Mouse (Mus musculus): ENCODE measurements around the gene Dcakd. TPM values are rescaled to one million over a fixed set of nuclear protein-coding genes. Genes with fewer than 3 reads are reported as not detected.

The Dcakd gene
- polyA plus RNA-seq, 1 experiment from 2014 or later, result 225 TPM

GRCm38 (mm10) chr11:103006286-103007000 is 21.7 kb downstream of the Dcakd start:
- WGBS, result 82% methylated on average over 7 of the region's 7 CpGs
- no peak overlapping the region for H3K9ac ChIP-seq (ENCODE audit: low read depth, low read length)
- peaks cover 13% of the 10 kb centered on the region; the same call in 1 of the 2 replicates for H3K36me3 ChIP-seq (ENCODE audit: control insufficient read depth, insufficient read depth, low read length)
- no peak overlapping the region for H3K27ac ChIP-seq (ENCODE audit: low read depth, low read length)
- H3K4me3 ChIP-seq (ENCODE audit: low read length), result no peak overlapping the region
- H3K4me1 ChIP-seq (ENCODE audit: control insufficient read depth, insufficient read depth, low read length), result 0 out of 2 replicates have a peak, but pooled peaks cover 4% of the 10 kb centered on the region
- no peaks in the 10 kb centered on the region for H3K9me3 ChIP-seq (ENCODE audit: control insufficient read depth, low read length)
- H3K4me2 ChIP-seq (replicated peaks; ENCODE audit: low read depth, low read length), result no peak overlapping the region
- ATAC-seq (ENCODE audit: low FRiP score, low TSS enrichment), result no peak
- H3K27me3 ChIP-seq (ENCODE audit: control insufficient read depth, insufficient read depth, low read length), result no peaks in the 10 kb centered on the region

DNA sequence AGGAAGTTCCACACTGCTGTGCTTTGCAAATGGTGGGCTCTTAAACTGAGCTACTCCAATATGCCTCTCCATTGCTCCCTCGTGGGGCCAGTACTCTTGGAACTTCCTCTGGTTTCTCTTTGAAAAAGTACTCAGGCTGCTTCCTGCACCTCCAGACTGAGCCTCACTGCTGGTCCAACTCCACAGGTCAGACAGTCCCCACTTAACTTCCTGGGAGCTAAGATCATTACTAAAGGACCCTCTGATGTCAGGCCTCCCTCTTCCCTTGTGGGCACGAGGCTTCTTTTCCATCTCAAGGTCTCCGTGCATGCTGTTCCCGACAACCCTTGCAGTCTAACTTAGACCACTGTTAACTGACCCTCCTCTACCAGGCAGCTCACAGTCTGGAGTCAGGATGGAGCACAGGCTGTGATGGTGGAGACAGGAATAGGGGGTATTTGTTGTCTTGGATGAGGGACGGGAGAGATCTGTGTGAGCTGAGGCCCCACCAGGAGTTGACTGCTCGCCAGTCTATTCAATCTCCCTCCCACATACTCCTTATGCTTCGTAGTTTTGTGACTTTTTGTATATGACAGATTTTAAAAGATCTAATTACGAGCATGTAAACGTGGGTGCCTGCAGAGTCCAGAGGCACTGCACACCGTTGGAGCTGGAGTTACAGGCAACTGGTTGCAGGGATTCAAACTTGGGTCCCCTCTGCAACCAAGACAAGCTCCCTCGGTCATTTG is 22.7 kb downstream of the Dcakd start:
- Histone ChIP-seq H3K4me1 (ENCODE audit: control insufficient read depth, insufficient read depth, low read length) (0 out of 2 replicates have a peak, but pooled peaks cover 4% of the 10 kb centered on the region), H3K4me3 (ENCODE audit: low read length) (no peak overlapping the region), H3K36me3 (ENCODE audit: control insufficient read depth, insufficient read depth, low read length) (peaks cover 13% of the 10 kb centered on the region; the same call in 1 of the 2 replicates), H3K4me2 (replicated peaks; ENCODE audit: low read depth, low read length) (no peak overlapping the region), H3K9me3 (ENCODE audit: control insufficient read depth, low read length) (no peaks in the 10 kb centered on the region), H3K27ac (ENCODE audit: low read depth, low read length) (no peak overlapping the region), H3K9ac (ENCODE audit: low read depth, low read length) (no peak overlapping the region), H3K27me3 (ENCODE audit: control insufficient read depth, insufficient read depth, low read length) (no peaks in the 10 kb centered on the region)
- ATAC-seq (ENCODE audit: low FRiP score, low TSS enrichment), result no peak
- WGBS, result 80% methylated on average over 11 of the region's 11 CpGs

- H3K9me3 ChIP-seq (ENCODE audit: control insufficient read depth, low read length), result no peaks in the 10 kb centered on the region
- no peaks in the 10 kb centered on the region for H3K27me3 ChIP-seq (ENCODE audit: control insufficient read depth, insufficient read depth, low read length)
- no peak overlapping the region for H3K27ac ChIP-seq (ENCODE audit: low read depth, low read length)
- H3K36me3 ChIP-seq (ENCODE audit: control insufficient read depth, insufficient read depth, low read length), result peaks cover 17% of the 10 kb centered on the region; the same call in 1 of the 2 replicates
- H3K4me1 ChIP-seq (ENCODE audit: control insufficient read depth, insufficient read depth, low read length), result 0 out of 2 replicates have a peak, but pooled peaks cover 4% of the 10 kb centered on the region
- WGBS, result 88% methylated on average over 1 of the region's 1 CpGs
- no peak for ATAC-seq (ENCODE audit: low FRiP score, low TSS enrichment)
- H3K9ac ChIP-seq (ENCODE audit: low read depth, low read length), result no peak overlapping the region
- no peak overlapping the region for H3K4me3 ChIP-seq (ENCODE audit: low read length)
- no peak overlapping the region for H3K4me2 ChIP-seq (replicated peaks; ENCODE audit: low read depth, low read length)
Measured at GRCm38 (mm10) chr11:103004852-103005251, 23.3 kb downstream of the Dcakd start.

GRCm38 (mm10) chr11:103003210-103003609 is 24.9 kb downstream of the Dcakd start:
- Histone ChIP-seq H3K4me2 (replicated peaks; ENCODE audit: low read depth, low read length) (no peak overlapping the region), H3K4me3 (ENCODE audit: low read length) (no peak overlapping the region), H3K4me1 (ENCODE audit: control insufficient read depth, insufficient read depth, low read length) (0 out of 2 replicates have a peak, but pooled peaks cover 4% of the 10 kb centered on the region), H3K27ac (ENCODE audit: low read depth, low read length) (no peak overlapping the region), H3K9ac (ENCODE audit: low read depth, low read length) (no peak overlapping the region), H3K36me3 (ENCODE audit: control insufficient read depth, insufficient read depth, low read length) (peaks cover 27% of the 10 kb centered on the region), H3K9me3 (ENCODE audit: control insufficient read depth, low read length) (no peaks in the 10 kb centered on the region), H3K27me3 (ENCODE audit: control insufficient read depth, insufficient read depth, low read length) (no peaks in the 10 kb centered on the region)
- WGBS, result 49% methylated on average over 5 of the region's 5 CpGs
- ATAC-seq (ENCODE audit: low FRiP score, low TSS enrichment), result no peak

DNA sequence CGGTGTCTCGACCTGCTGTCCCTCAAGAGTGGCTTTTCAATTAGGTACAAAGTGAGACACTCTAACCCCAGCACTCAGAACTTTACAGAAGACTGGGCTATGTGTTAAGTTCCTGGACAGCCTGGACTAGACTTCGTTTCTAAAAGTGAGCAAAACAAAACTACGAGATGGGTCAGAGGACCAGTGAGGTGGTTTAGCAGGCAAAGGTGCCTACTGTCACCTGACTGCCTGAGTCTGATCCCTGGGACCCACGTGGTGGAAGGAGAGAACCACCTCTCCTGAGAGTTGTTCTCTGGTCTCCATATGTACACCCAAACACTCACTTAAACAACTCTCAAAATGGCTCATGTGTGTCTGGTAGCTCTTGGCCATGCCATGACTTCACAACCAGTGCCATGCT is 27.1 kb downstream of the Dcakd start:
- H3K36me3 ChIP-seq (ENCODE audit: control insufficient read depth, insufficient read depth, low read length), result peaks cover 41% of the 10 kb centered on the region
- ATAC-seq (ENCODE audit: low FRiP score, low TSS enrichment), result no peak

GRCm38 (mm10) chr11:103000111-103000510 is 28.0 kb downstream of the Dcakd start:
- peaks cover 51% of the 10 kb centered on the region for H3K36me3 ChIP-seq (ENCODE audit: control insufficient read depth, insufficient read depth, low read length)
- ATAC-seq (ENCODE audit: low FRiP score, low TSS enrichment), result no peak
- no peak overlapping the region for H3K4me3 ChIP-seq (ENCODE audit: low read length)
- no peak overlapping the region for H3K9ac ChIP-seq (ENCODE audit: low read depth, low read length)
- 94% methylated on average over 16 of the region's 16 CpGs for WGBS
- H3K4me2 ChIP-seq (replicated peaks; ENCODE audit: low read depth, low read length), result no peak overlapping the region
- H3K27ac ChIP-seq (ENCODE audit: low read depth, low read length), result no peak overlapping the region
- H3K4me1 ChIP-seq (ENCODE audit: control insufficient read depth, insufficient read depth, low read length), result no peaks in the 10 kb centered on the region
- no peaks in the 10 kb centered on the region for H3K9me3 ChIP-seq (ENCODE audit: control insufficient read depth, low read length)
- H3K27me3 ChIP-seq (ENCODE audit: control insufficient read depth, insufficient read depth, low read length), result no peaks in the 10 kb centered on the region

More for the DNA sequence above, 27.1 kb downstream of the Dcakd start:
- Histone ChIP-seq H3K4me3 (ENCODE audit: low read length) (no peak overlapping the region), H3K4me2 (replicated peaks; ENCODE audit: low read depth, low read length) (no peak overlapping the region), H3K9ac (ENCODE audit: low read depth, low read length) (no peak overlapping the region), H3K27me3 (ENCODE audit: control insufficient read depth, insufficient read depth, low read length) (no peaks in the 10 kb centered on the region), H3K4me1 (ENCODE audit: control insufficient read depth, insufficient read depth, low read length) (no peaks in the 10 kb centered on the region), H3K27ac (ENCODE audit: low read depth, low read length) (no peak overlapping the region), H3K9me3 (ENCODE audit: control insufficient read depth, low read length) (no peaks in the 10 kb centered on the region)
- 90% methylated on average over 5 of the region's 5 CpGs for WGBS

DNA sequence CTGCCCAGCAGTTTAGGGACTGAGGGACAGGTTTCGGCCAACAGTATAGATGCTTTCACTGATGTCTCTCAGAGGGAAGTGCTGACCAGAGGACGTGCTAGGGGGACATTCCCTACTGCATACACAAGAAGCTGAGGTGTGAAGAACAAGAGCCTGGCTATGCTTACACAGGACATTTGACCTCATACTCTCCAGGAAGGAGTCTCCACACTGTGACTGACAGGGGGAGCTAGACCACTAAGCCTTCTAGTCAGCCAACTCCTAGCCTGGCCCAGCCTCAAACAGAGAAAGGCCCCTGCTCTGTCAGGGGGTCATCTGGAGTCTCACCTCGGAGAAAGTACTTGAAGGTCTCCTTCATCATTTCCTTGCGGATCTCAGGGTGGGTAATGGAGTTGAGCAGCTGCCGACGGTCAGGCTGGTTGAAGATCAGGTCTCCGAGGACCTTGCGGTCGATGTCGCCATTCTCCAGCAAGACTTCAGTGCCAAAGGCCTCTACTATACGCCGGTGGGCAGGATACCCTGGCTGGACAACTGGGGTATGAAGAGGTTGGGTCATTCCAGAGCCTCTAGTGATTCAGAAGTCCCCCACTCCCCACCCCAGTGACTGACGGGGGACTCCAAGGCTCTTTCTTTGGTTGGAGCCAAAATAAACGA is 28.7 kb downstream of the Dcakd start:
- no peak for ATAC-seq (ENCODE audit: low FRiP score, low TSS enrichment)
- Histone ChIP-seq H3K4me3 (ENCODE audit: low read length) (no peak overlapping the region), H3K36me3 (ENCODE audit: control insufficient read depth, insufficient read depth, low read length) (peaks cover 57% of the 10 kb centered on the region), H3K27me3 (ENCODE audit: control insufficient read depth, insufficient read depth, low read length) (no peaks in the 10 kb centered on the region), H3K4me1 (ENCODE audit: control insufficient read depth, insufficient read depth, low read length) (no peaks in the 10 kb centered on the region), H3K9me3 (ENCODE audit: control insufficient read depth, low read length) (no peaks in the 10 kb centered on the region), H3K27ac (ENCODE audit: low read depth, low read length) (no peak overlapping the region), H3K4me2 (replicated peaks; ENCODE audit: low read depth, low read length) (no peak overlapping the region), H3K9ac (ENCODE audit: low read depth, low read length) (no peak overlapping the region)
- 87% methylated on average over 14 of the region's 14 CpGs for WGBS

DNA sequence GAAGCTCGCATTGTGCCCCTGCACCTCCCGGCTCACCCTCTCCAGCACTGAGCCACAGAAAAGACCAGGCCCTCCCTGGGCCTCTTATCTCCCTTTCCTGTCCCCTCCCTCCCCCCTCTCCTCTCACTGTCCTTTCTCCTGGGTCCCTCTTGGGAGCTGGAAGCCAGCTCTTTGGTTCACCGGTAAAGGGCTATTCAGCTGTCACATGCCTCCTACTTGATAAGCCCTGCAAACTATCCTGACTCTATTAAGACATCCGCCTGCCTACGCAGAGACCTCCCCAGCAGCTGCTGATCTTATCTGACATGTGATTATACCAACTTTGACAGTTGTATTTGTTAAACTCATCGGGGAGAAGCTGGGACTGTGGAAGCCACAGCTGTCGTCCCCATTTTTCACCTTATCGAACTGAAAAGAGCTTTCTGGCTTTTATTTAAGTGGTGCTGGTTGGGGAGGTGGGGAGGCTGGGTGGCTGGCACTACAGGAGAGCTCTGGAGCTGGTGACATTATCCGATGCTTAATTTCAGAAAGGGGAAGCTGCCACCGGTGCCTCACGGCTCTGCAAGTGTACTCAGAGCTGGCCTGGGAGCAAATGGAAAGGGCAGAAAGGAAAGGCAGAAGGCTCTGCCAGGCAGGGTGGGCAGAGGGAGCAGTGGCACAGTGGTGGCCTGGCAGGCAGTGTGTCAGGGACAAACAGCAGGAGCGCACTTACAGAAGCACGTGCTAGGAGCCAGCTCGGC is 29.4 kb downstream of the Dcakd start:
- no peak overlapping the region for H3K9ac ChIP-seq (ENCODE audit: low read depth, low read length)
- H3K27me3 ChIP-seq (ENCODE audit: control insufficient read depth, insufficient read depth, low read length), result no peaks in the 10 kb centered on the region
- H3K4me3 ChIP-seq (ENCODE audit: low read length), result no peak overlapping the region
- no peak overlapping the region for H3K4me2 ChIP-seq (replicated peaks; ENCODE audit: low read depth, low read length)
- peaks cover 63% of the 10 kb centered on the region for H3K36me3 ChIP-seq (ENCODE audit: control insufficient read depth, insufficient read depth, low read length)
- no peak for ATAC-seq (ENCODE audit: low FRiP score, low TSS enrichment)
- 86% methylated on average over 14 of the region's 14 CpGs for WGBS
- no peaks in the 10 kb centered on the region for H3K9me3 ChIP-seq (ENCODE audit: control insufficient read depth, low read length)
- H3K4me1 ChIP-seq (ENCODE audit: control insufficient read depth, insufficient read depth, low read length), result no peaks in the 10 kb centered on the region
- no peak overlapping the region for H3K27ac ChIP-seq (ENCODE audit: low read depth, low read length)
